Mouse (Mus musculus) kidney, adult 9 months (tissue): ENCODE data around the gene Ttc6.

Experiments used
- DNase-seq: peaks from one replicate; pipeline ENCODE4 v3.0.0; 2022

The Ttc6 gene

DNA sequence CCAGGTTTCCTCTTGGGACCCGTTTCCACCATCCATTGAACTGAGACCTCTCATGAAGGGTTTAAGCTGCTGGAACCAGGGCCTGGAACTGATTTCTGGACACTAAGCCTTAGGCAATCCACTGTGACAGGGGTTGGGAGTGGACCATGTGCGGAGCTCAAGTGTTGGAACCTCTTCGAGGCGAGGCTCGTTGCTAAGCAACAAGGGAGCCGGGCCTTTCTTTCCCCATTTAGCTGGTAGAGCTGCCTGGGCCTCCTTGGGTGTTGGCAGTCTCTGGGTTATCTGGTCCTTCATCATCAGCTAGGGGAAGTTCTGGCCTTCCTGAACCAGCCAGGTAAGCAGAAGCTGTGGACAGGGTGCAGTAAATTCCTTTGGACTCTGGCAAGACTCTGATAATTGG lies at the start of gene Ttc6:
Gene Ttc6, plus strand, starts transcription at position 205 of the 400 bp plus-strand sequence.
- no peak for DNase-seq

DNA sequence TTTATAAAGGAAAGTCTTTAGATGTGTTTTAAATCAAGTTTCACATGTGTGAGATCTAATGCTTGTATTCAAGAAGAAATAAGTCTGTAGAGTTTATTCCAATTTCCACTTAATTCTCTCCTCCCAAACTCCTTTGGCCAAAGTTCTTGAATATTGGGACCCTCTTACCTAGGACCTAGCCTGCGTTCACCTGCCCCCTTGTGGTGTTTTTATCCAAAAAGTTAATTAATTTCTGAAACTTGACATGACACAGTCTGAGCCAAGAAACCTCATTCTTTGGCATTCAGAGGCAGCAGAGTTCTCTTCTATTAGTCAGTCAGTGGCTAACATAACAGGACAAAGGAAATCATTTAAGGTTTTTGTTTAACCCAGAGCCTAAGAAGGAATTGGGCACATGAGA lies 49.4 kb upstream of the Ttc6 start:
- no peak for DNase-seq

DNA sequence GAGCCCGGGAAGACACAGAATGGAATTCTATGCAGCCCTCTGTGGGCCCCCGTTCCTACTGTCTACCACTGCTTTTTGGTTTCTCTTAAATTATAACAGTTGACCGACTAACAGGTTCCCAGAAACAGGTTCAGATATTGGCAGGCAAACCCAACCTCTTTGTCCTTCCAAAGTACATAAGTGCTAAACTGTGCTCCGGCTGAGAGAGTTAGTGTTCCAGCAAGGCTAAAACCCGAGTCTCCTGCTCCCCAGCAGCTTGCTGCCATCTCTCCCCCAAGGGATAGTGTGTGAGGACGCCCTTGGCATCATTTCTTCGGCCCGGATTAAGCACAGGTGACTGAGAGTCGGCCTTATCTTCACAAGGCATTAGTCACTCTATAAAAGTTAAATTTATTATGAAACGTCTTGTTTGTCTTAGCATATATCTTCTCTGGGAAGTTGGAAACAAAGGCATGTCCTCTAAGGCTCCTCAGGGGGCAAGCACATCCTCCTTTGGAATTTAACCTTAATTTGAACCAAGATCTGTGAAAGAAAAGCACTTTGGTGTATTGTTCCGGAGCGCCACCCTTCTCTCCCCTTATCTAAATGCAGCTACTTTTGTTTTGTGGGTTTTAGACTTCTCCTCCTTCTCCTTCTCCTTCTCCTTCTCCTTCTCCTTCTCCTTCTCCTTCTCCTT lies 48.1 kb upstream of the Ttc6 start:
- DNase-seq, result no peak

DNA sequence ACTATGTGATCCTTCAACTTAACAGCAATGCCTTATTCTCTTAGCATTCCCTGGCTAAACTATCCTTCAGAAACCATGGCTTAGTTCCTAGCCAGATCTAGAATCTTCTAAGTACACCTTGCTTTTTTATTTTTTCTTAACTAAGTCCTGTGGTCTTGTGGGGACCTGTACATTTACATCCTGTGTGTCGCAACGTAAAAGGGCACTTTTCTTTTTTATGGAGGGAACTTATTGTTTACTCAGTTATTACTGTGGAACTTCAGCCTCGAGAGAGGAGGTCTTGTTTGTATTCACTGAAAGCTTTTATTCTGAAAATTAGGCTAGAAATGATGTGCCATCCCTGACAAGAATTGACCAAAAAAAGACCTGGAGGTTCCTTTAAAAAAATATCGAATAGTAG lies 35.6 kb upstream of the Ttc6 start:
- DNase-seq, result no peak

DNA sequence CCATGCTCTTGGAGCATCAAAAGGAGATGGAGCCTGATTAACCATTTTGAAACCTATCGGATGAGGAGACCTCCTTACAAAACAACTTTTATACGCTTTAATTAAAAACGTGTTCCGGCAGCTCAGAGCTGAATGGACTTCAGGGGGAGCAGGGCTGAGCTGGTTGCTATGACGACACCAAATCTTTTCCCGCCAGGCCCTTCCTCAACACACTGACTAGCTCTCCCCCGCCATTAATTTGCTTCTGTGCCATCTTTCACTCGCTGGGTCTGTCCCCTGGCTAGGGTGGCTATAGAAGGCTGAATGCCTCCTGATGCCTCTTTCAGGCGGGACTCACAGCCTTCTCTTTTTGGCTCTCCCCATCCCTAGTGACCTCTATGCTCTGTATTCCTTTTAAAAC lies 33.4 kb upstream of the Ttc6 start:
- DNase-seq, result no peak

DNA sequence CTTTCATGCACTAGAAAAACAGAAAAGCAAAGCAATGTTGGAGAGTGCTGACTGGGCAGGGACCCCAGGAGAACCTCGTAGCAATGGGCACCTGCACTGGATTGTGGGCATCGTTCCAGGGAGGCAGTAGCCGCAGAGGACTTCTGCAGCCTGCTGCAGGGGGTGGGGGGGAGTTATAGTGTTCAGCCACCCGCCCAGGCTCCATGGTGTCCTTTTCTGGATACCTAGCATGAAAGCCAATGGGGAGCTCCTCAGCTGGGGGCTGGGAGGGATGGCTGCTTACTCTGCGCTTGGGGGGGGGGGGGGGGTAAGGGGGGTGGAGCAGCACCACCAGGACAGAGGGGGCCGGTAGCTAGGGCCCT lies 29.4 kb upstream of the Ttc6 start:
- DNase-seq, result no peak

DNA sequence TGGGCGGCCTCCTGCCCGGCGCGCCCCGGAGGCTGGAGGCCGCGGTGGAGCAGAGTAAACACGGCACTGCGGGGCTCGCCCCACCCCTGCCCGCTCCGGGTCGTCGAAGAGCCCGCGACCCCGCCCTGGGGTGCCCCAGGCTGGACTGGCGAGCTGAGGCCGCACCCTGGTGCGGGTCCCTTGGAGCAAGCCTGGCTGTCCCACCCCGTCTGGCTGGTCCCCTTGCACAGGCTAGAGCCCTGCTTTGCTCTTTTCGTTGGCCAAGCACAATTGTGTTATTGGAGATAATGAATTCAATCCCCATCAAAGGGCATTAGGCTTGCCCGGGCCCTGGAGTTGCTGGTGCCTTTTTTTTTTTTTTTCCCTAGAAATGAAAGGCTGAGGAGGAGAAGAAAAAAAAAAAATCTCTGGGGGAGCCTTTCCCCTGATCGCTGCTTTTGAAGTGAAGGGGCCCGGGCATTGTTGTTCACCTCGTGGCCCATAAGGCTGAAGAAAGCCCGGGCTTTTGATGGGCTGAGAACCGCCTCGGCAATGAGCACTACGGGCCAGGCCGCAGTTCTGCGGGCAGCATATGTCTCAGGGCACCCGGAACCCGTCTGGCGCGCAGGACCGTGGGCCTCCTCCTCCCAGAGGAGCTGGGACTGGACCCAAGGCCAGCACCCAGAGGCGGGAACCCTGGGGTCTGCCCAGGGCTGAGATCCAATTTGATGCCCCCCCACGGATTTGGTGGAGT lies 28.9 kb upstream of the Ttc6 start:
- no peak for DNase-seq

DNA sequence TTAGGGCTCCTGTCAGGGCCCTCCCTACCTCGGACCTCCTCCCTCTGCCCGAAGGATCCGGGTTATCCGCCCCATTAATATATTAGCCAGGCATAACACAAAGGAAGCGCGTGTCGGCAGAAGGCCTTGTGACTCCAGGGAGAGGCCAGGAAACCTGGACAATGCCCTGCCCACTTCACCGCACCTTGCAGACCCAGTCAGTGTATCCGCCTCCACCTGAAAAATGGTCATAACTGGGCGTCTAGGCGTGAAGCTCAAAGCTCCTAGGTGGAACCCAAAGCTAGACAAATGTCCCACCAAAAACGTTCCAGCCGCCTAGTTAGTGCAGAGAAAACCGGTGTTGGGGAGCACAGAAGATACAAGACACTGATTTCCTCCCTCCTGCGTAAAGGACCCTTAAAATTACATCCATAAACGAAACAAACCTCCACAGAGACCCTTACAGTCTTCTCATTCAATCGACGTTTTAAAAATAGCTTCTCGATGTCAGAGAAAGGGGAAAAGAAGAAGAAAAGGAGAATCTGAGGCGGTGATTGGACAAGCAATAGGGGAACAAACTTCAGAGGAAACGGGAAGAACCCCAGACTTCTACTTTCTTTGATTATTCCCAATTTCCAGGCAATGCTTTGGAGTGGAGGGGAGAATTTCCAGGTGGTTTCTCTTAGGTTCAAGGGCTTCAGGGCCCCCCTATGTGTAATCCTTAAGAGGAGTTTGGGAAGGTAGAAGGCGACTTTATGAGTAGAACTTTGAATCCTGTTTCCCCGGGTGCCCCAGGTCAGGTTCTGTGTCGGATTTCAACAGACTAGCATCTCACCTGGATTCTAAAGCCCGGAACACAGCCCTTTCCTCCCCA lies 27.6 kb upstream of the Ttc6 start:
- DNase-seq, result no peak

DNA sequence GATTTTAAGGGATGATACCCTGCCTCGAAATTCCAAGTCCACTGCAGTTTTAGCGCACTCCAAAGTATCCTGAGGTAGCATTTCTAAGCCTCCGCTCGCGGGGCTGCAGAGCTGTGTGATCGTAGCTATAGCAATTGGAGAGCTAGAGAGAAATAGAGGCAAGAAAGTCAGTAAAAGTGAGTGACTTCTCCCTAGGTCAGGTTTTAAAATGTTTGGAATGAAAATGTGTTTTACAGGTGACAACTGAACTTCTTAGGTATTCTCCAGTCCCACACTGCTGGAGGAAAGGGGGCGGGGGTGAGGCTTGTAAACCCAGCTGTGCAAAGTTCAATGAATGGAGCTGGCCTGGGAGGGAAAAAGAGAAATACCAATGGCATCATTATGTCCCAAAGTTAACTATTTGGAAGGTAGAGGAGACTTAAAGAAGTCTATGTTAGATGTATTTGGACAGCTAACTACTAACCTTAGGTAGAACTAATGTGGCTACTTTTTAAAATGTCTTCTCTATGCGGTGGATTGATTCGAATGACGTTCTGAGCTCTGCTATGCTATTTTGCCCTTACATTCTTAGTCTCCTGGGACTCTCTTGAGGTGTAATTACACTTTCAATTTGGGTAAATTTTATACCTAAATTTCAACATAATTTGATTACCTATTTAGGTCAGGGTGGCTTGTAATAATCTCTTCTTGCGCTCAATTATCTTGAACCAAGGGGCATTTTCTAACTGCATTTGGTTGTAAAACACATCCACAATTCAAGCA lies 26.8 kb upstream of the Ttc6 start:
- no peak for DNase-seq

DNA sequence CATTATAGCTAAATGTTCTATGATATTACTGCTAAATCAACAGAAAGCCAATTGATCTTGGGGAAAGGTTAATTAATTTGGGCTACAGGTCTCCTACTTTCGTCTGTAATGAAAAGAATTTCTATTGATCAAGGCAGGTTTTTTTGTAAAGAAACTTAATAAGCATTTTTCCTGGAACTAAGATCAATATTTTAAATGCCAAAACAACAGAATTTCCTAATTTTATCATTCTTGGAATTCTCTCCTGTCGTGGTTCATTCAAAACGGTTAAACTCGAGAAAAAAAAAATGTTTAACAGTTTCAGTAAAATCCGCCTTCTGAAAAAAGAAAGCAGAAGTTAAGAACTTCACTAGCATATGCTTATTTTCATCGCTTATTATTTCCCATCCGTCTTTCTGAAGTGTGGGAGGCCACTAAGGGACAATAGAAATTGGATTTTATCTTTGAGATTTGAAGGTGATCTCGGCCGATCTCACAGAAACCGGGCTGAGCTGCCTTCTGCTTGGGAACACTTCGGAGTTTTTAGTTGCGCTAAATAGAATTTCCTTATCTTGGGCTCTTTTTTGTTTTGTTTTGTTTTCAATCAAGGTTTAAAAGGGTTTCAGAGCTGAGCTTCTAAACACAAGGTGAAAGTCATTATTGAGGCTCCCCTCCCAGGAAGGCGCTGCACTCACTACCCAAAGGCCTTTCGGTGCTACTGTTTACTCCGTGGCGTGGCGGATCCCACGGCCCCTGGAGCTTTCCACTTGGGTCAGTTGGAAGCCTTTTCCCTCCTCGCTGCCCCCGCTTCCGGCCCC lies 25.9 kb upstream of the Ttc6 start:
- peak; percentile 17 for DNase-seq

DNA sequence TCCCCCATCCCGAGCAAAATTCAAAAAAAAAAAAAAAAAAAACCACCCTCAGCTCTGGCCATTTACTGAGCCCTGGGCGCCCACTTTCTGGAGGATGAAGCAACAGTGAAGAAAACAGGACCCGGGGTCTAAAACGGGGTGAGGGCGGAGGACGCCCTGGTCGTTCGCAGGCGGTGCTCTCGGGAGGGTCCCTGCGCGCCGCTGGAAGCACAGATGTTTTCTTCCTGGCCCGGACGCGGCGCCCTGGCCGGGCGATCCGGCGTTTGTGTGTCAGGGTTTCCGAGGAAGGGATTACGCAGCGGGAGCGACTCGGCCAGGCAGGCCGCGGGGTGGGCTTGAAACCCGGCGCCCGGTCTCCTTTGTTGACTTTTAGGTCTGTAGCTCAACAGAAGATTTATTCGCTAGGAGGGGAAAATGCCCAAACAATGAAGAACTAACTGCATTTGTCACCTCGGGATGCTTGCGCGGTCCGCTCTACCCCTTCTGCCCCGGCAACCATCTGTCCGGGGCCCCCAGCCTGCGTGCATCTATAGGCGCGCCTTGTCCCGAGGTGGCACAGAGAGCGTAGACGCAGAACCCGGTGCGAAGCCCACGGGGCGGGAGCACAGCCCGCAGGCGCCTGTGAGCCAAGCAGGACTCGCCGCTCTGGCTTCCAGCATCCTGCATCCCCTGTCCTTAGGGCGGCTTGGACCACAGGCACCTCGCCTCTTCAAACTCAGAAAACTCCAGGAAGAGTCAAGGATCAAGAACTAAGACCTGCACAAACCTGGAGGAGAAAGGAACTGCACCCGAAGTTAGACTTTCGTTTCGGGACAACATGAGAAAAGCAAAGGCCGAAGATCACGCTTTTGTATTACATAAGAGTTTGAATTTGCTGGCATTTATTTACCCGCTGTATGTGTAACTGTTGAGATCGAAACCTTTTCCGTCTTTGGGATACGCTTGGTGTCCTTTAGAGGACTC lies 25.0 kb upstream of the Ttc6 start:
- DNase-seq, result peak; percentile 77

DNA sequence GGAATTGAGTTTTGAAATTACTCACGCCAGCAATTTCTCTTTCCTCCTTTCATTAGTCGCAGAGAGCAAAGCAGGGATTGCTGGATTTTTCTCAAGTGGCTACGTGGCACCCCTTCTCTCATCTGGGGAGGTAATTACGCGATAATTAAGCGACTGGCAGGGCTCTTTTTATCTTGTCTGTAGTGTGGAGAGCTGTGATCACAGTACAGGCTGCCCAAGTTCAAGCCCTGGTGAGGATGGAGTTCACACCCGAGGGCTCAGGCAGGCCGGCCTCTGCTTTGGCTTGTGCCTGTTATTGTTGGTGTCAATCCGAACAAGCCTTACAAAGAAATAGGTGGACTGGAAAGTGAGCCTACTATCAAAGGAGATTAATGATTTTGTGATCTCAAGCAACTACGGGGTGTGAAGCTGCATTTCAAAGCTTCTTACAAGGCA lies 24.3 kb upstream of the Ttc6 start:
- DNase-seq, result peak; percentile 28

DNA sequence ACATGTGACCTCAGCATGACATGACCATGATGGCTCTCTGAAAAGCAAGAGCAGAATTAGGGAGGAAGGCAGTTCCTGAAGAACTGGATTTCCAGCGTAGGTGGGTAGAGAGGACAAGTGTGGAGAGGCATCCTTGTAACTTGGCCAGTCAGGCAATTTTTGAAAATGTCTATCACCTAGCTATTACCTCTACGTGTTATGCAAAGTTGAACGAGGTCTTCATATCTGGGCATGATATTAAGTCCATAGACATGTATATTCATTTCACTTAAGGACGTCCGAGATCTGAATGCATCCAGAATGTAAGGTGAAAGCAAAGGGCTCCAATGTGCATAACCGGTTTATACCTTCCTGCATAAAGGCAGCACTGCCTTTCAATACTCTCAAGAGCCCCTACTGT lies 22.8 kb upstream of the Ttc6 start:
- peak; percentile 9 for DNase-seq

DNA sequence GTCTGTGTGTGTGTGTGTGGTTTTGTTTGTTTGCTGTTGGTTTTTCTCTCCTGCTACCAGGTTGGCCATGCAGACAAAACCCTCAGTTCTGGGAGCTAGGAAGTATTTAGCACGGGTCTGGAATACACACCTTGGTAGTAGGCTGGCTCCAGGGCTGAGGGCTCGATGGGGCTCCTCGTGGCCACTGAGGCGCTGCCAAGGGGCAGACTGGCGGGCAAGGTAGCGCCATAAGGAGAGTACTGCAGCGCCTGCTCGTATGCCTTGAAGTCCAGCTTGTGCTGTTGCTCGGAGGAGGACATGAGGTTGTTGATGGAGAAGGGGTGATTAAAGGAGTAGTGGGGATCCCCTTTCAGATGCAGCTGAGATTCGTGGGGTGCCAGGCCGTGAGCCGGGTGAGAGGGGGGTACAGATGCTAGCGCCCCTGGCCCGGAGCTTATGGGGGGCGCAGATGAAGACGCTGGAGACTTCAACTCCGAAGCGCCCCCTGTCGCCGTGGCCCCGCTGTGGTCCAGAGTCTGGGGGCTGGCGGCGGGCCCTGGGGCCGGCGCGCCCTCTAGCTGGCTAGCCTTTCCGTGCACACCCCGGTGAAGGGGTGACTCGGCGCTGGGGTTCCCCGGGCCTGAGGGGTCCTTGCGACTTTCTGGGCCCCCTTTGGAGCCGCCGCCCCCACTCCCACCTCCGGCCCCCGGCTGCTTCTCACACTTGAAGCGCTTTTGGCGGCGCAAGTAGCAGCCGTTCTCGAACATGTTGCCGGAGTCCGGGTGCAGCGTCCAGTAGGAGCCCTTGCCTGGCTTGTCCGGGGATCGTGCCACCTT lies 21.8 kb upstream of the Ttc6 start:
- DNase-seq, result no peak

DNA sequence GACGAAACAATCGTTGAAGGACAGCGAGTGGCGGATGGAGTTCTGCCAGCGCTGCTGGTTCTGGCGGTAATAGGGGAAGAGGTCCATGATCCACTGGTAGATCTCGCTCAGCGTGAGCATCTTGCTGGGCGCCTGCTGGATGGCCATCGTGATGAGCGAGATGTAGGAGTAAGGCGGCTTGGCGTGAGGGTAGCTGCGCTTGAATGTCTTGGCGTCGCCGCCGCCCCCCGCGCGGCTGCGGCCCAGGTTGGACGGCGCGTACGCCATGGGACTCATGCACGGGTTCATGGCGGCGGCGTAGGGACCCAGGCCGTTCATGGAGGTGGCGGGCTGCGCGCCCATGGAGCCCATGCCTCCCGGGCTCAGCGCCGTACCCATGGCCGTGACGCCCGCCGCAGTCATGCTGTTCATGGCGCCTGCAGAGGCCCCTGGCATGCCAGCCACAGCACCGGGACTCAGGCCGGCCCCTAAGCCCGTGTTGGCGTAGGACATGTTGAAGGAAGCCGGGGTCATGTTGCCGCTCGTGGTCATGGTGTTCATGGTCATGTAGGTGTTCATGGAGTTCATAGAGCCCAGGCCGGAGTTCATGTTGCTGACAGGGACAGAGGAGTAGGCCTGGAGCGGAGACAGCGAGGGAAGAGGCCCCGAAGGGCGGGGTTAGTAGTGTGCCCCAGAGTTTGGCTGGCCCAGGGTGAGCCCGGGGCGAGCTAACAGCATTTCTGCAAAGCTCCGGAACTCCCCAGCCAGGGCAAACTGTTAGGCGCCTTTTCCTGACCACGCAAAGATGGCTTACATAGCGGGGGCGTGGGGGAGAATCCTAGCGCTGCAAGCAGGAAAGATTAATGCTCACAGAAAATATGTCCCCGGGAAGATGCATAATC lies 20.9 kb upstream of the Ttc6 start:
- DNase-seq, result no peak

DNA sequence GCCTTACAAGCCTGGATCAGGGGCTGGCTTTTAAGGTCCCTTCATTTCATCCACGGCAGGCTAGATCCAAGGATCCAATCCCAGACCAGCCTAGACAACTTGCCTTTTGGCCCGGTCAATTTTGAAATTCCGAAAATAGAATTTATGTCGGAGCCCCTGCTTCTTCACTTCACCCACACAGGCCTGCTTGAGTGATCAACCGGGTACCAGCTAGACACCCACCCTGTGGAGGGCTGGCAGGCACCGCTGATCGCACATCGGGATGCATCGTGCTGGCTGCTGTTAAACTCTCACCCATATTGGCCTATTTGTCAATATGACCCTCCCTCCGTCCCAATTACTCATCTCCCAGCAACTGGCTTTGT lies 20.3 kb upstream of the Ttc6 start:
- DNase-seq, result no peak

DNA sequence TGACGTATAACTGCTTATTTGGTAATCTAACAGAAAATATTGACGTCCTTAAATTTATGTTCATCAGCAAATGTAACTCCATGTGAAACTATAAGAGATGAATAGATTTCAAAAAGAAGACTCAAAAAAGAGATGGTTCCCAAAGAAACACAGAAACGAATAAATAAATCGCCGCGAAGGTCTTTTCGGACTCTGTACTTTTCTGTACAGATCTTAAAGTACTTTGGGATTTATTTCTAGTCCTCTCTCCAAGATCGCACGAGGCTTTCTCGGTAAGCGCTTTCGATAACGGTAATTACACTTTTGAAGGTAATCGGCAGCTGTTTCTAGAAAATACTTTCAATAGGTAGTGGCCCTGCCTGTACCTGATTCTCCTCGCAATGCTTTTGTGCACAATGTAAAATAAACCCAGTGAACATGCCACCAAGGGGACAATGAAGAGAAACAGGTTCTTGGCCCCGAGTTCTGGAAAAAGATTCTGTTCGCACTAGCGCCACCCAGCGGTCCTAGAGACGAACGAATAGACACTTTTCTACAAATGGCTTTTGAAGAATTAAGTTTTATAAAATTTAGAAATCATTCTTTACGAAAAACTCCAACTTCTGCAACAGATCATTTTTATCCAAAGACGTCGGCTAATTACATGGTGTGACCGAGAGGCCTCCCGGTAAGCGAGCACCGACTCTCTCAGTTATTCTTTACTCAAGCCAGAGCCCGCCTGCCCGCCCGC lies 19.1 kb upstream of the Ttc6 start:
- DNase-seq, result peak; percentile 71
